ENCODE assay signal across 11 mouse cellular contexts in genomic region chr9:96891341-96892330, GRCm38 (mm10). TPM values are rescaled to one million over a fixed set of nuclear protein-coding genes. Genes with fewer than 3 reads are reported as not detected.
DNase-seq lines count a peak whose midpoint lies in the region; ATAC-seq lines count a peak whose summit lies in the region.
"Had no signal": no experiment of that assay in that cellular context is flagged by ENCODE, and none has a peak within 500 bp of the region (broad histone marks: within the 10 kb centered on the region; RNA-seq: fewer than 3 reads in every experiment).

No protein-coding gene starts in this region.

- H3K4me2 ChIP-seq in neural tube, embryonic 11.5 days (ENCODE audit: low read depth) = no peak overlapping the region
- H3K4me2 ChIP-seq in neural tube, embryonic 15.5 days = no peak overlapping the region
- no peak overlapping the region for H3K4me2 ChIP-seq in hindbrain, embryonic 15.5 days
- H3K4me2 ChIP-seq in neural tube, embryonic 14.5 days (ENCODE audit: low read depth, low read length) = no peak overlapping the region
- H3K4me2 ChIP-seq: lung, embryonic 14.5 days had no signal

- H3K9me3 ChIP-seq in neural tube, embryonic 11.5 days (ENCODE audit: control insufficient read depth, low read length) = no peaks in the 10 kb centered on the region
- no peaks in the 10 kb centered on the region for H3K9me3 ChIP-seq in neural tube, embryonic 15.5 days (replicated peaks)
- H3K9me3 ChIP-seq in hindbrain, embryonic 15.5 days = no peaks in the 10 kb centered on the region
- H3K9me3 ChIP-seq in neural tube, embryonic 14.5 days (ENCODE audit: control insufficient read depth, low read length) = no peaks in the 10 kb centered on the region

- WGBS in neural tube, embryonic 11.5 days = 59% methylated on average over 12 of the region's 12 CpGs
- 40% methylated on average over 12 of the region's 12 CpGs for WGBS in neural tube, embryonic 15.5 days
- WGBS in hindbrain, embryonic 15.5 days = 49% methylated on average over 12 of the region's 12 CpGs
- WGBS in neural tube, embryonic 14.5 days = 44% methylated on average over 12 of the region's 12 CpGs

- no peak overlapping the region for H3K9ac ChIP-seq in neural tube, embryonic 11.5 days (ENCODE audit: low read length)
- H3K9ac ChIP-seq in neural tube, embryonic 15.5 days (replicated peaks) = no peak overlapping the region
- no peak overlapping the region for H3K9ac ChIP-seq in hindbrain, embryonic 15.5 days
- H3K9ac ChIP-seq in neural tube, embryonic 14.5 days (replicated peaks; ENCODE audit: low read depth, low read length) = no peak overlapping the region
- H3K9ac ChIP-seq: lung, embryonic 14.5 days had no signal

- H3K27me3 ChIP-seq in neural tube, embryonic 11.5 days (ENCODE audit: control insufficient read depth, insufficient read depth, low read length) = no peaks in the 10 kb centered on the region
- H3K27me3 ChIP-seq in neural tube, embryonic 15.5 days (replicated peaks) = no peaks in the 10 kb centered on the region
- H3K27me3 ChIP-seq in hindbrain, embryonic 15.5 days = no peaks in the 10 kb centered on the region
- H3K27me3 ChIP-seq in neural tube, embryonic 14.5 days (ENCODE audit: control insufficient read depth, insufficient read depth, low read length) = no peaks in the 10 kb centered on the region

- H3K4me1 ChIP-seq in neural tube, embryonic 11.5 days (ENCODE audit: control insufficient read depth, insufficient read depth, low read length) = peaks cover 17% of the 10 kb centered on the region
- H3K4me1 ChIP-seq in neural tube, embryonic 15.5 days = peaks cover 36% of the 10 kb centered on the region
- peaks cover 53% of the 10 kb centered on the region for H3K4me1 ChIP-seq in hindbrain, embryonic 15.5 days (replicated peaks)
- peaks cover 37% of the 10 kb centered on the region for H3K4me1 ChIP-seq in neural tube, embryonic 14.5 days (ENCODE audit: control insufficient read depth, insufficient read depth, low read length)

- intact Hi-C loops in heart, postnatal 36 days (cut with DNase I) = no loop called here

- DNase-seq in embryo, embryonic 10 days (ENCODE audit: low spot score) = peak; percentile 24
- DNase-seq in embryo, embryonic 11 days = no peak
- no peak for DNase-seq in neural tube, embryonic 11.5 days (ENCODE audit: low spot score)
- no peak for DNase-seq in adrenal gland, adult 8-10 months
- no peak for DNase-seq in heart, postnatal 36 days
- DNase-seq: adrenal gland, postnatal 25 days; B cell, adult 2 months; lung, embryonic 14.5 days had no signal

- no peaks in the 10 kb centered on the region for H3K36me3 ChIP-seq in neural tube, embryonic 11.5 days (ENCODE audit: control insufficient read depth, insufficient read depth, low read length)
- H3K36me3 ChIP-seq in neural tube, embryonic 15.5 days = no peaks in the 10 kb centered on the region
- no peaks in the 10 kb centered on the region for H3K36me3 ChIP-seq in hindbrain, embryonic 15.5 days
- no peaks in the 10 kb centered on the region for H3K36me3 ChIP-seq in neural tube, embryonic 14.5 days (ENCODE audit: control insufficient read depth, insufficient read depth, low read length)

- ATAC-seq in neural tube, embryonic 11.5 days (ENCODE audit: insufficient read depth, low FRiP score, low TSS enrichment) = no peak
- no peak for ATAC-seq in neural tube, embryonic 15.5 days (ENCODE audit: low FRiP score)
- ATAC-seq in hindbrain, embryonic 15.5 days (ENCODE audit: low FRiP score, low read depth) = no peak
- no peak for ATAC-seq in neural tube, embryonic 14.5 days (ENCODE audit: low read depth)

- no peak overlapping the region for H3K4me3 ChIP-seq in neural tube, embryonic 11.5 days (ENCODE audit: low read depth, low read length)
- no peak overlapping the region for H3K4me3 ChIP-seq in neural tube, embryonic 15.5 days (replicated peaks)
- H3K4me3 ChIP-seq in hindbrain, embryonic 15.5 days = no peak overlapping the region
- no peak overlapping the region for H3K4me3 ChIP-seq in neural tube, embryonic 14.5 days (ENCODE audit: low read depth, low read length)

- H3K27ac ChIP-seq in neural tube, embryonic 11.5 days (ENCODE audit: low read depth, low read length) = peak overlapping the region; percentile 35; the same call in 1 of the 2 replicates
- H3K27ac ChIP-seq in neural tube, embryonic 15.5 days (replicated peaks) = no peak overlapping the region
- peak overlapping the region; percentile 27; the same call in 1 of the 2 replicates for H3K27ac ChIP-seq in hindbrain, embryonic 15.5 days (replicated peaks)
- peak overlapping the region; percentile 55; the same call in 1 of the 2 replicates for H3K27ac ChIP-seq in neural tube, embryonic 14.5 days (ENCODE audit: low read depth, low read length)

RNA-seq across cellular contexts. Expression of gene Pxylp1, which starts 0.8 kb away (rescaled TPM):
- polyA plus RNA-seq in neural tube, embryonic 11.5 days (2014; fragmentation: Nextera tagmentation; extraction: Ambion mirVana) = 33.5 and 34.0 TPM in 2 replicates
- 24.8 and 25.6 TPM in 2 replicates for polyA plus RNA-seq in neural tube, embryonic 15.5 days (2015; fragmentation: Nextera tagmentation; extraction: Ambion mirVana)
- 32.6 and 39.0 TPM in 2 replicates for polyA plus RNA-seq in hindbrain, embryonic 15.5 days (2015; fragmentation: Nextera tagmentation; extraction: Ambion mirVana)
- polyA plus RNA-seq in neural tube, embryonic 14.5 days (2014; fragmentation: Nextera tagmentation; extraction: Ambion mirVana) = 29.5 and 30.3 TPM in 2 replicates
- total RNA-seq in adrenal gland, adult 8-10 months (2022) = 10 to 100 TPM in 2 of 4 experiments, 1 to 10 TPM in 2; 7.7 to 16.5 (median 12.9) TPM
- 10 to 100 TPM; 14.5 to 21.3 TPM for total RNA-seq in heart, postnatal 36 days (2021)
